Mouse (Mus musculus) heart, postnatal 36 days (tissue): ENCODE results near the gene Pde2a. TPM values are rescaled to one million over a fixed set of nuclear protein-coding genes. Genes with fewer than 3 reads are reported as not detected.

ENCODE experiments used
- DNase-seq, 2 experiments: peaks; one replicate each; pipeline ENCODE4 v3.0.0; 2021 to 2022
- intact Hi-C: fragments of 180-260 bp; cut with DNase I; formaldehyde crosslinking; loops from one replicate; pipeline ENCODE4 v1.15.1; 2025
- total RNA-seq, 2 experiments: library from RNA; stranded (reverse); gene quantifications; 2 replicates each; pipeline ENCODE4 v1.2.3; 2021

Pde2a gene
- total RNA-seq, 2 experiments from 2014 or later: 51.8 to 74.3 TPM

DNA sequence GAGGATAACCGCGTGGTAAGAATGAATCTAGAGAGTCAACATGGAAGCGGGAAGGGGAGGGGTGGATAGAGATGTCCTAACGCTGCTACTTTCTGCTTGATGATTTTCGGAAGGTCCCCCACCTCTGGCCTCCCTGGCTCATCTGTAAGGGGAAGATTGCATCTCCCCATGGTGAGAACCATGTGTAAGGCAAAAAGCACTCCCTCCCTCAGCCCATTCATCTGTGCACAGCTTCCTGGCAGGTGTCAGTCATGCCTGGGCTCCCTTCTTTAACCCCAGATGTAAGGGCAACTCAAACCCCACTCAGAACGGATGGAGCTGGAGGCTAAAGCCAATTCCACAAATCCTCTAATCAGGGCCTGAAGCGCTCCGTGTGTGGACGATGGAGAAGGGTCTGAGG is 78.2 kb downstream of the Pde2a start:
- no peak for DNase-seq
- intact Hi-C loops: no loop called here

DNA sequence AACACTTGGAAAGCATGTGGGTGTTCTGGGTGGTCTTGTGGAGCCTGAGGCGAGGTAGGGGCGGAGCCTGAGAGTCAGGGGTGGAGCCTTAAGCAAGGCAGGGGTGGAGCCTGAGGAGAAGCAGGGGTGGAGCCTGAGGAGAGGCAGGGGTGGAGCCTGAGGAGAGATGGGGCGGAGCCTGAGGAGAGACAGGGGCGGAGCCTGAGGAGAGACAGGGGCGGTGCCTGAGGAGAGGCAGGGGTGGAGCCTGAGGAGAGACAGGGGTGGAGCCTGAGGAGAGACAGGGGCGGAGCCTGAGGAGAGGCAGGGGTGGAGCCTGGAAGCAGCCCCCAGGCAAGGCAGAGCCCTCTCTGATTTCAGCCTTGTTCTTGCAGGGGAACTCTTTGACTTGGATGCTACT is 79.7 kb downstream of the Pde2a start:
- no peak for DNase-seq
- intact Hi-C loops: no loop called here

DNA sequence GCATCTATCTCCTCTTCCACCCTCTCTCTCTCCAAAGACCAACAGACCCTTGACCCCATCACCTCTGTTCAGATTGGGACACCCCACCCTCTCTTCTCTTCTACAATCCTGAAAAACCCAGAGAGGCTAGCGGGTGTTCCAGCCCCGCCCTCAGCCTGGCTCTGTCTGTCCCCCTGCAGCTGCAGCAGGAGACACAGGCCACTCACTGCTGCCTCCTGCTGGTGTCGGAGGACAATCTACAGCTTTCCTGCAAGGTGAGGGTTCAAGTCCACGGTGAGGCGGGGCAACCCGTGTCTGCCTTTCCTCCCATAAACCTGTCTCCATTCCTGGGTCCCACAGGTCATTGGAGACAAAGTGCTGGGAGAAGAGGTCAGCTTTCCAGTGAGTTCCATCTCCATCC is 80.2 kb downstream of the Pde2a start:
- intact Hi-C loops: loop anchor here (2.0 kb wide), 1 partner anchor 39 kb away; no protein-coding TSS in a partner anchor
- DNase-seq: peak in 1 of 2 experiments; percentile 44

DNA sequence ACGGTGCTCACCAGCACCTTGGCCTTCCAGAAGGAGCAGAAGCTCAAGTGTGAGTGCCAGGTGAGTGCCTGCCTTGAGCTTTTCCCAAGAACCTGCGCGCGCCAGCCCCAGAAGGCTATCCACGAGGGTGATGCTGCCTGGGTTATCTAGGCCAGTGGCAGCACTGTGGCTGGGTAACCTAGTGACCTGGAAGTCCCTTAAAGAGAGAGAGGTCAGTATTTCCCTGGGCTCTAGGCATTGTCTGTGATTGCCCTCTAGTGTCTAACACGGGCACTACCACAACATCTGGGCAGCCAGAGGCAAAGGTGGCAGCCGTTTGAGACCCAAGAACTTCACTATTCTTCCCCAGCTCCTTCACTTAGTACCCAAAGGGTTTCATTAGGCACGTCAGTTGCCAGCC is 81.9 kb downstream of the Pde2a start:
- peak; percentile 77 to 79 for DNase-seq
- intact Hi-C loops: loop anchor here (1.0 to 2.0 kb wide), 2 partner anchors 37 to 53 kb away; no protein-coding TSS in a partner anchor

DNA sequence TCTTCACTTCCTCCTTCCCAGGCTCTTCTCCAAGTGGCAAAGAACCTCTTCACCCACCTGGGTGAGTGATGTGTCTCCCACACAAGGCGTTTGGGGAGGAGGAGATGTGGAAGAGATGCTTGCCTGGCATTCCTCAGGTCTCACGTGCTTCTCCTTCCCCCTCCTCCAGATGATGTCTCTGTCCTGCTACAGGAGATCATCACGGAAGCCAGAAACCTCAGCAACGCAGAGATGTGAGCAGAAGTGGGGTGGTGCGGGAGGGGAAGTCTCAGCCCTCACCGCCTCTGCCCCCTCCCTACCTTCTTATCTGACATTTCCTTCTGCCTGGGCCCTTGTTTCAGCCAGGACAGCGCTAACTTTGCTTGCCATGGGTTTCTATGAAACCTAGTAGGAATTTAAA is 82.3 kb downstream of the Pde2a start:
- DNase-seq: no peak
- intact Hi-C loops: loop anchor here (1.0 to 2.0 kb wide), 2 partner anchors 37 to 54 kb away; no protein-coding TSS in a partner anchor

DNA sequence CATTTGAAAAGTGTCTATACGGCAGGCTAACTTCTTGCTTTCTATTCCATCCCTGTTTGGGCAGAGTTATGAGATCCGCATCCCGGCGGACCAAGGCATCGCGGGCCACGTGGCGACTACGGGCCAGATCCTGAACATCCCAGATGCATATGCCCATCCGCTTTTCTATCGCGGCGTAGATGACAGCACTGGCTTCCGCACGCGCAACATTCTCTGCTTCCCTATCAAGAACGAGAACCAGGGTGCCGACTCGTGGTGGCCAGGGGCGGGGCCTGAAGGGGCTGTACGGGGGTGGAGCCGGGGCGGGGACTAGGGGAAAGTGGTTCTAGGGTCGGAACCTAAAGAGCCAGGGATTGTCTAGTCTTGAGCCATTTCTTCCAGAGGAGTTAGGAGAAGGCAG is 83.0 kb downstream of the Pde2a start:
- intact Hi-C loops: no loop called here
- DNase-seq: no peak

DNA sequence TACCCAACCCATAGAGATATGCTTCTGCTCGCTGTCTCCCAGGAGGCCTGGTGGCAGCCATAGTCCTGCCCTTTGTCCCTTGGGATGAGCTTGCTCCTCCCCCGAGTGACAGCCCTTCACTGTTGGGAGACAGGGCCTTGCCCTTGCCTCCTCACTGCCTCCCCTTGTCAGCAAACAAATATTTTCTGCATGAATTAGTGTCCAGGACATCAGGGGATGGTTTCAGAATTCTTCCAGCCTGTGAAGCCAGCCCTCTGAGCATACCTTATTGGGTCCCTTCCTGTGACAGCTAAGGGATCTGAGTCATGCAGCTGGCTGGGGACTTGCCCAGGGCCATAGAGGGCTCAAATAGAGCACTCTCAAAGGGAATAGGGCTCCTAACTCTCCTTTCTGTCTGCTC is 87.7 kb downstream of the Pde2a start:
- intact Hi-C loops: no loop called here
- no peak for DNase-seq

DNA sequence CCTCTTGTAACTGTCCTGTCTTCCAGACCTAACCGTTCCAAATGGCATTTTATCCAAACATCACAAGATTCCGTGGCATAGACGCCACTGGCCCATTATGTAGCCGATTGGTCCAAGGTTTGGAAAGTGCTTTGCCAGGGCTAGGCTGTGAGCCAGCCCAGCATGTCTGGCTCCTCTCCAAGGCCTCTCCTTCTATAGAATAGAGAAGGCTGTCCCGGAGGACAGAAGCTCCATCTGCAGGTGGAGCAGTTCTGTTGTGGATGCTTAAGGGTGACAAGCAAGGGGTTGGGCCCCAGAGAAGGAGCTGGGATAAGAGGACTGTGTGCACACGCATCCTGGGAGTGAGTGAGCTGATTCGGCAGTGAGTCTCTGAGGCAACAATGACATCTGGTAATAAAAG is 92.2 kb downstream of the Pde2a start:
- intact Hi-C loops: no loop called here
- no peak for DNase-seq

DNA sequence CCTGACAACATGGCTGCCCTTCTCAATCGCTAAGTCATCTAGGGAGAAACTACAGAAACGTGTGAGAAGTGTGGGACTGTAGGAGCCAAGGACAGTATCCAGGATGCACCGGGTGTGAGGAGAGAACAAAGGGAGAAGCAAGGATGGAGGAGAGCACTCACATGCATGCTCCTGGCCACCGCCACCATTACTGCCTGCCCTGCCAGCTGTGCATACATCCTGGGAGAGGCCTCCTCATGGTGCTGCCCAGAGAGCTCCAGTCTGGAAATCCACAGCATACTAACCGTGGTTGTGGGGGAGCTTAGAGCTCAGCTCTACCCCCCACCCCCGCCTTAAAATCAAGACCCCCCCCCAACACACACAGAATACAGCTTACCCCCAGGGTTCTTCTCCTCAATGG is 93.3 kb downstream of the Pde2a start:
- DNase-seq: no peak
- intact Hi-C loops: no loop called here

DNA sequence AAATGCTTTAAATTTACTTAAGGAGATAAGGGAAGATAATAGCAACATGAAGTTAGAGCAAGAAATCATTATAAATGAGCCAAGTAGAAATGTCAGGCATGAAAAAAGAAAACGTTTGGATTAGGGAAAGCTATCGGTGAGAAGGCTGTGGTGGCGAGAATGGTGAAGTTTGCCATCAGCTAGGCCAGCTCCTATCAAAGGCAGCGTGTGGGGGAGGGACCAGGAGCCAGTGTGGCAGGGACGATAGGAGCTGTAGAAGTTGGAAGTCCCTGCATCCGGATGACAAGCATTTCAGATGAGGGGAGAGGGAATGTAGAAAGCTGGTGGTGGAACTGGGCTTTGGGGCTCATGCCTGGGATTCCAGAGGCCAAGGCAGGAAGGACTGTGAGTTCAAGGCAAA is 93.8 kb downstream of the Pde2a start:
- intact Hi-C loops: no loop called here
- DNase-seq: no peak

DNA sequence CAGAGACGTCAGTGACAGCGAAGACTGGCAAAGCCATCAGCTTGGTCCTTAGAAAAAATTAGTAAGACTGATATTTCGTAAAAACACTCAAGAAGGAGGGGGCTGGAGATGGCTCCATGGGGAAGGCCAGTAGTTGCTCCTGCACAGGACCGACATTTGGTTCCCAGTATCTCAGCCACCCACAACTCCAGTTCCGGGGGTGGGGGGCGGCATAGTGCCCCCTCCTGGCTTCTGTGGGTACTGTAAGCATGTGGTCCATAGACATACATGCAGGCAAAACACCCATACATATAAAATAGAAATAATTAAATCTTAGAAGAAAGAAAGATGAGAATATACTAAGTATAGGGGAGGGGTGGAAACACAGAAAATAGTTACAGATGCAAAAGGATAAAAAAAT is 95.0 kb downstream of the Pde2a start:
- intact Hi-C loops: no loop called here
- DNase-seq: no peak

DNA sequence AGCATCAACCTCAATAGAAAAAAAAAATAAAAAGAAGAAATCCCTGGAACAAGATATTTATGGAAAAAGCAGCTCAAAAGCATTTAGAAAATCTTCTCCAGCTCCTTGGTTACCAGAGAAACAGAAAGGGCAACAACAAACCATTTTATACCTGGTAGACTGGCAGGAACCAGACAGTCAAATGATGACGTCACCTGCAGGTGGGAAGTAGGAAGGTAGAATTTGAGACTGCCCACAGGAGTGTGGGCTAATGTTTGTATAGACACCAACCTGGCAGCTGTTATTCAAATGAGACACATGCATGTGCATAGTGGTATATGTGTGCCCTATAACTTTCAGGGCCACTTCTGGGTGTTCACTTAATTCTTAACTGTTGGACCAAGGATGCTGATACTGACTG is 100.2 kb downstream of the Pde2a start:
- no peak for DNase-seq
- intact Hi-C loops: no loop called here

DNA sequence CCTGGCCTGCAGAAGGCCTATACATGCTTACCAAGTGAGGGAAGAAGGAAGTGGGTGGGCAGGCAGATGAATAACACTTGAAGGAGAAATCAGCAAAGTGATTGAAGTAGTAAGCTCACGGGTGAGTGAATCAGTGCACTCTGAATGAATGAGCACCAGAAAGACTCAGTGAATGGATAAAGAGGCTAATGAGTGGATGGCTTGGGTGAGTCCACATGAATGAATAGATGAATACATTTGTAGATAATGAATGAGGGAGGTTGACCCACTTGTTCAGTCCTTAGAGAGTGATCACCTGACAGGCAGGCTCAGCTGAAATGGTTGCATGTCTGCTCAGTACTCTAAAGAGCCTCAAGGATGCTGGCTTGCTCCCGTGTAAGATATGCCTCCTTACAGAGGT is 101.7 kb downstream of the Pde2a start:
- intact Hi-C loops: no loop called here

DNA sequence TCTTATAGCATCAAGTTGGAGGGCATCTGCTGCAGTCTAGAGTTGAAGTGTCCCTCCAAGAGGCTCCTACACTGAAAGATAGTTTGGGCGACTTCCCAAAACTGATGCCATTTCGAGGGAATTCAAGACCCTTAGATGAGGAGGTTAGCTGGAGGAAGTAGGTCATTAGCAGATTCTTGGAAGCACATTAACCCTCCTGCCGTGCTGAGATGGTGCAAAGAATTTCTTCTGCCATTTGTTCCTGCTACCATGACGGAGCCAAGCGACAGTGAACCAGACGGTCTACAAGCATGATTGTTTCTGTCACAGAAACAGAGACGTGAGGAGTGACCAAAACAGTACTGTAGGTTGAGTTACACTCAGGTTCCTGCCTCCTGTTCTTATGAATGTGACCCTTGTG is 105.0 kb downstream of the Pde2a start:
- DNase-seq: no peak
- intact Hi-C loops: no loop called here

More for the DNA sequence above, 101.7 kb downstream of the Pde2a start:
- DNase-seq: no peak

DNA sequence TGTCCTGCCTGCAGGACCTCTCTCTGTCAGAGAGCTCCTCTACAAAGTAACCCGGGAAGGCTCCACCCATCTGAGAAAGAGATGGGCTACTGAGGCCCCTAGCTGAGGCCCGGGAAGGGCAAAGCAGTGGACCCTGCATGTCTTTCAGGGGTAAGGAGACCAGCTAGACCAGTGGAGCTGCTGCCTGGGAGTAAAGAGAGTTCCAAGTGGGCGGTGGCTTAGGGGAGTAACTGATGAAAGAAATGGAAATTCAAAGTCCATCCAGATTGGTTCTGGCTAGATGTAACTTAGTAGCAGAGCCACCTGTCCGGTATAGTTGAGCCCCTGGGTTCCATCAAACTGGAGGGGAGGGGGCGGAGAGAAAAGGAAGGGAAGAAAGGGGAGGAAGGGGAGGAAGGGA is 112.9 kb downstream of the Pde2a start:
- DNase-seq: no peak
- intact Hi-C loops: no loop called here

DNA sequence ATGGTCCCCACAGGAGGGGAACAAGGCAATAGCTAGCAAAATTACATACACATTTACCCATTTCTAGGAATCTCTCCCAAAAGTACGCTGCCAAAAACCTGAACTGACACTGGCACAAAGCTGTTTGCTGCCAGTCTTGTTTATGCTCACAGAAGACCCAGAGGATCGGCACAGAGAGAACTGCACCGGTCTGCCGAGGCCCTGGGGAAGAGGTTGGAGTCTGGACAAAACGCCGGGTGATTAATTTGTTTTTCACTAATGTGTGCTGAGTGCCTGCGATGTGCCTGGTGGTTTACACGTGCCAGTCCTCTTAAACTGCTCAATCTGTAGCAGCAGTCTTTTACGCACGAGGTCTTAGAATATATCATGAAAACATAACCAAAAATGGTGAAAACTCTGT is 113.6 kb downstream of the Pde2a start:
- DNase-seq: no peak
- intact Hi-C loops: no loop called here

DNA sequence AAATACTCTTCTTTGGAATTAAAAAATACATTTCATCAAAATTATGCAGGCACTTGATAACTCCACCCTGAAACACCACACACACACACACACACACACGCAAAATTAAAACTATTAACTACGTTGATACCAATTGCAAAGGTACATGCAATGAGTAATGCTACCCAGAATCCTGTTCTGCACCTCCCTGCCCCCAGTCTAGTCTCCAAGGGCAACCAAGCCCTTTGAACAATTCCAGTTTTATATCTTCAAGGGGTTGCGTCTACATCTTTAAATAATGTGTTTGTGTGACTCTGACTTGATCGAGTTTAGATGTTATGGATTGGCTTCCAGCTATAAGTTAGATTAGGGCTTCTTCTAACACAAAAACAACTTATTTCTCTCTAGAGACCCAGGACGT is 114.0 kb downstream of the Pde2a start:
- DNase-seq: no peak
- intact Hi-C loops: no loop called here

DNA sequence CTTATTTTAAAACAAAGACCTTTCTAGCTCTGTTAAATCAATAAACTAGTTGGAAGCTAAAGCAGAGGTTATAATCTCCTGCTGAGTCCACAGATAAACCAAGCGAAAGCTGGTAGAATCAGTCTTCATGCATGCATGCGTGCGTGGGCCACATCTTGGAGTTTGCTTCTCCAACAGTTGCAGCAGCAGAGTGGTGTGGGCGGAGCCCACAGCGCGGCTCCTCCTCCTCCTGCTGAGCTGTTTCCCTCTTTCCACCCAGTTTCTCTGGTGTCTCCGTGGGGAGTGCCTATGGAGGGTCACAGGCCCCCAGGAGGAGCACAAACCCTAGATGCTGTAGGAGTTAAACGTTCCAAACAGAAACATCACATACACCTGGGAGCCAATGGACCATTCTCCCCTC is 116.0 kb downstream of the Pde2a start:
- DNase-seq: no peak
- intact Hi-C loops: no loop called here

DNA sequence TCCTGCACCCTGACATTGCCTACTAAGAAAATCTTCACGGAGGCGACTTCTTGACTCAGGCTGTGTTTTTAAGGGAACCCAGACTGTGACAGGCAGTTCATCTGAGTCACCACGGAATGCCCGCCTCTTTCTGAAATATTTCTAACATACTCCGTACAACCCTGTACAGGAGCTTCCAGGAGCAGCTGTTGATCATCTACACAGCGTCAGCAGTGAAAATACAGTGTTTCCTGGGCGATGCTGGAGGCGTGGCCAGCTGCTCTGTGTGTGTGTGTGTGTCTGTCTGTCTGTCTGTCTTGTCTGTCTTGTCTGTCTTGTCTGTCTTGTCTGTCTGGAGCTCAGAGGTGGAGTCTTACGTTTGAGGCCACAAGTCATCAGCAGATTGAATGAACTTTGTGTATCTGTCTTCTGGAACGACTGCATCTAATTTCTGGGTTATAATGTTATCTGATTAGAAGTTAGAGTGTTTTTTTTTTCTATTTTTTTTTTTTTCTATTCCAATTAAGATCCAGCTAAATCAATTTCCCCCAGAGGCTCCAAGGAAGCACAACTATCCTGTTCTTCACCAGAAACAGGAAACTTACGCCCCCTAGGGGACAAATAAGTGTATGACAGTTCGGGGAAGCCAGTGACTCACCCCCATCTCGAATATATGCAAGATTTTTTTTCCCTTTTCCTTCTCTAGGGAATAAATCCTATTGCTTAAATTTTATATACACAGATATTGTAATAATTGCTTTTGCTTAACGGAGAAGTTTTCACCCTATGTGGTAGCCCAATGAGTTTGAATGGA is 116.8 kb downstream of the Pde2a start:
- intact Hi-C loops: no loop called here
- peak in 1 of 2 experiments; percentile 39 for DNase-seq

DNA sequence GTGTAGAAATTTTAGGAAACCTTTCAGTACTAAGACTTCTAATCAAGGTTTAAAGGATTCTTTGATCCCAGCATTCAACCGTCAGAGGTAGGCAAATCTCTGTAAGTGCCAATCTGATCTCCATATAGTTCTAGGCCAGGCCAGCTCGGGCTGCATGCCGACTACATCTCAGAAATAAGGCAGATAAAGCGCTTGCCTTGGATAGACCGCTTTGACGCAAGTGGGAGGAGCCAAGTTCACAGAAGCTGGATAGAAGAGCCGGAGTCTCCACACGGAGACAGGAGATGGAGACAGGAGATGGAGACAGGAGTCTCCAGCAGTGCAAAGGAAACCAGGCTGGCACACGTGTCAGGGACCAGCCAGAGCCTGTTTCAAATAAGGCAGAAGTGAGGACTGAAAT is 118.3 kb downstream of the Pde2a start:
- intact Hi-C loops: loop anchor here (2.0 to 5.0 kb wide), 2 partner anchors 37 to 112 kb away; no protein-coding TSS in a partner anchor
- DNase-seq: no peak

DNA sequence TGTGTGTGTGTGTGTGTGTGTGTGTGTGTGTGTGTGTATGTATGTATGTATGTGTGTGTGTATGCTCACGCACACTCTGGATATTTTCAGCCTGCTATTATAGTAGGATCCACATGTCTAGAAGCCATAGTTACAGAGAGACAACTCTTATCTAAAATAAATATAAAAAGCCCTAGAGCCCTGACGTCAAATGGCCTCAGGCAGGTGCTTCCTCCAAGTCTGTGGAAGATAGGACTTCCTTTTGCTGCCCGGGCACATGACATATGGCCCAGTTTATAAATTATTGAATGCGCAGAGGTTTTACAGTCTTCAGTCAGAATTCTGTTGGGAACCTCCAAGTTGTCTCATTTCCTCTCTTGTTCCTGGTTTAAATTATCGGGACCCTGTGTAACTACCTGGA is 119.2 kb downstream of the Pde2a start:
- DNase-seq: no peak
- intact Hi-C loops: loop anchor here (1.0 to 5.0 kb wide), 4 partner anchors 38 to 127 kb away; no protein-coding TSS in a partner anchor

DNA sequence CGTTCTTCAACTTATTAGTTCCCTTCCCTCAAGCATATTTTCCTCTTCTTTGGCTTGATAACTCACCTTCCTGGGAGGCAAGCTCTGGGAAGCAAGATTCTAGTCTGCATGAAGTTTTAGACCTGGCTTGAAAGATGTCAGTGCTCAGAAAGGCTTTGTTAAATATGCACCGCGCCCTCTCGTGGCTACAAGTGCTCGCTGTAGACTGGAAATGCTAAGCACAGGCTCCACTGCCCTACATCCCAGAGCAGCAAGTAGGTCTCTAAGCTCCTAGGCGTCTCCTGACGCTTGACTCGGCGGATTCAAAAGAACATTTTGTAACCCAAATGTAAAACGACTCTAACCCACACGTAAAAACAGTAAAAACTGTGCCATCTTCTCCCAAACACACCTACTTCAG is 119.6 kb downstream of the Pde2a start:
- peak; percentile 56 to 74 for DNase-seq
- intact Hi-C loops: loop anchor here (1.0 to 5.0 kb wide), 4 partner anchors 38 to 128 kb away; no protein-coding TSS in a partner anchor
